Mouse (Mus musculus): ENCODE results near the gene Cped1.
"Not testable (repeated sequence)": the region's sequence is repeated elsewhere in the genome, so short reads cannot be mapped to it uniquely, and the experiment has no call there.

The Cped1 gene

DNA sequence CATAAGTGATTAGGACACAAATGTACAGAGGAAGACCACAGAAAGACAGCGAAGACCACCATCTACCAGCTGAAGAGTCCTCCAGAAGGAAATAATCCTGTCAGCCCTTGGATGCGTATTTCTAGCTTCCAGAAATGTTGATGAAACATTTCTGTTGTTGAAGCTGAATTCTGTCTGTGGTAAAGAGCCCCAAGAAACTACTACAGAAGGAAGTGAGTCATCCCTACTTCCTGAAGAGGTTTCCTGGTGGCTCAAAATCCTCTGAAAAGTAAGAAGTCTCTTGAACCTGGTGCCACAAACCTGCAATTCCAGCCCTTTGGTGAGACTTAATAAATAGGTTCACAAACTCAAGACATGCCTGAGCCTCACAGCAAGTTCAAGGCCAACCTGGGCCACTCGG lies 245.5 kb downstream of the Cped1 start:
- no peak for DNase-seq (ENCODE audit: low spot score)

- DNase-seq (ENCODE audit: low spot score), result no peak
These were observed 247.8 kb downstream of the Cped1 start for GRCm38 (mm10) chr6:22233517-22233916.

DNA sequence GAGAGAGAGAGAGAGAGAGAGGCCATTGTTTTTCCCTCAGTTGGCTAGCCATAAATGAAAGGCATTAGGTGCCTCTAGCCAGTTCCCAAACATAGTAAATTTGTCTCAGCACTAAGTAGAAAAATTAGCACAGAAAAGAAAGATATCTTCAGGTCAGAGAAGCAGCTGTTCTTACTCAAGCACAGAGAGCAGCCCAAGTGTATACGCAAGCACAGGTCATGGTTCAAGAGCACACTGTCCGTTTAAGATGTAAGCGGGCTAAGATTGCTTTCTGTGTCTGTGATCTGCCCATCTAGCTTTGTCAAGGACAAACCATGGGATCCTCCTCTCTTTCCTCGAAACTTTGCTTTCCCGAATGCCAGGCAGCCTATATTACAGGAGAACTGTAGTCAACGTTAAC lies 249.4 kb downstream of the Cped1 start:
- DNase-seq (ENCODE audit: low spot score), result no peak

DNA sequence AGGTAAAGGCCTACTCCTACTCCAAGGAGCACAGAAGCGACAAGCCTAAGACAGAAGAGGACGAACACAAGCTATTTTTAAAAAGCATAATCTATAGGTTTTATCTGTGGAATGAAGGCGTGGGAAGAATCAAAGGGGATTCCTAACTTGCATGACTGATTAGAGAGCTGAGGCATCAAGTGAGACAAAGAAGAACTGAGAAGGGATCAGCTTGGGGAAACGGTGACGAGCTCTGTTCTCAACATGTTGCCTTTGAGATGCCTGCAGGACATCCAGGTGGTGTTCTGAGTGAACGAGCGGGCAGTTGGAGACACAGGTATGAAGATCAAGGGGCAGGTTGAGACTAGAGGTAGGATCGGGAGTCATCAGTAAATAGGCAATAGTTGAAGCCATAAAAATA lies 257.6 kb downstream of the Cped1 start:
- DNase-seq (ENCODE audit: low spot score), result no peak

DNA sequence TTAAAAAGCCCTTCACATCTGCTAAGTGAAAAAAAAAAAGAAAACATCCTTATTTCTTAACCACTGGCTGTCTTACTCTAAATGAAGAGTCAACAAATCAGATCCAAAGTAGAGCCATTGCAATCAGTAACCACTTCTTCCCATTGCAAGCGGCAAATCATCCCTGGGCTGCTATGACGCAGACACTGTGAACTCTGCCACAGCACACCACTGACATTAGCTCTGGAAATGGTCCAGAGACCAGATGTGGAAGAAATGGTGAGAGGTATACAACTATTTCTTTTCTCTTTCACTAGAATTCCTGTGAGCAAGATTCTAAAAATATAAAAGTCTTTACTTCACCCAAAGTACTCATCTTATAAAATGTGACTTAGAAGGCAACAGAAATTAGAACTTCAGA lies 261.0 kb downstream of the Cped1 start:
- DNase-seq (ENCODE audit: low spot score), result no peak

DNA sequence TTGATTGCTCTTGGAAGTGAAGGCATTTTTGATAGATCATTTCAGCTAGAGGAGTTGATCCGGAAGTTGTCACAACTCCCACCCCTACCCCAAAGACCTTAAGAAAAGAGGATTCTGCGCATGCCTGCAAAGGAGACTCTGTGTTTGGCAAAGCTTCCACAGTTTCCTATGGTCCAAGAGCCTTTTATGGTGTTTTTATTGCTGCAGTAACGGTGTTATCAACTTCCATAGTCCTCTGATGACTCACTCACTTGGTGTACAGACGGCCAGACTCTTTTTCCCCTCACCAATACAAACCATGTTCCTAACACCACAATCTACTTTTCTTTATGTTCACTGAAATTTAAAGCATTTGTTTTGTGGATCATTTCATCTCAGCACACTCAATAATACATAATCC lies 273.1 kb downstream of the Cped1 start:
- no peak for DNase-seq (ENCODE audit: low spot score)

DNA sequence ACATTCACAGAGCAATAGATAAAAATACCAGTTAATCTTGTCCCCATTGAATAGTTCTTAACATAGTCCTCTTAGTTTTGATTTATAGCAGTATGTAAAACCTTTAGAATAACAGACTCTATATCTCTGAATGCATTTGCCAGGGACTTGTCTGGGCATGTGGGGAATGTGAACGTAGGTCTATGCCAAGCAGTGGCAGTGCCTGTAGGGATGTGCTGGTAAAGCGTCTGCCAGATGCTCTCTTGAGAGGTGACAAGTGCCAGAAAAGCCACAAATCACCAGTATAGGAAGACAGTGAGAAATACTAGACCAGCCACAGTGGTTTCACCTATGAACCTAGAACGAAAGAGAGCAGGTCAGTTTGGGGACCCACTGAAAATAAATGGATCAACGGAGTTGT lies 276.8 kb downstream of the Cped1 start:
- DNase-seq (ENCODE audit: low spot score), result no peak

DNA sequence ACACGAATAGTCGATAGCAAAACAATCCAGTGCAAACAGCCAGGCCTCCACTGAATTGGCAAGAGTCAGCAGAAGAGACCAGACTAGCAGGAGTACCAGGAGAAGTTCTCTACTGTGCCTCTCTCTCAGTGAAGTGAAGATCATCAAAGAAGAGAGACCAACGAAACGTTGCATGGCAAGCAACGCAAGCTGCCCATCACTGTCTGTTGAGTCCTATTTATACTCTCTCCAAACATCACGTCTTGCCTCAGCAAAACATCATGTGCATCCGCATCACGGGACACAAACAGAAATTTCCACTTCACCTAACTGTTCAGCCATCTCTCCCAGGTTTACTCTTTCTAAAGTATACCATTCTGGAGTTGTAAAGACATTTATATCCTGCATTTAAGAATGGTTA lies 278.4 kb downstream of the Cped1 start:
- not testable (repeated sequence) for DNase-seq (ENCODE audit: low spot score)

DNA sequence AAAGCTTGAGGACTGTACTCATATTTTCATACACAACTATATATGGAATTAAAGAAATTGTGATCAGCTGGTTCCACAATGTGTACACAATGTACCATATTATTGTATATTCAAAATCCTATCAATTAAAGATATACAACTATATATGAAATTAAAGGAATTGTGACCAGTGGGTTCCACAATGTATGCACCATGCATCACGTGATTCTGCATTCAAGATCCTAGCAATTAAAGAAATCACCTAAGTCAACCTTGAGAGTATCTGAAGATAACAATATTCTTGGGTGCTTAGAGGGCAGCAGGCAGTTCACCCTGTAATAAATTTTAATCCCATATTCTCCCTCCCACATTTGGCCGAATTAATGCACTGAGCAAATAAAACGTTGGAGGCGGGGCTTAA lies 280.3 kb downstream of the Cped1 start:
- no peak for DNase-seq (ENCODE audit: low spot score)

GRCm38 (mm10) chr6:22267807-22268667 lies 282.3 kb downstream of the Cped1 start:
- no peak for DNase-seq (ENCODE audit: low spot score)

- DNase-seq (ENCODE audit: low spot score), result no peak
These were observed 283.0 kb downstream of the Cped1 start for GRCm38 (mm10) chr6:22268677-22269076.

DNA sequence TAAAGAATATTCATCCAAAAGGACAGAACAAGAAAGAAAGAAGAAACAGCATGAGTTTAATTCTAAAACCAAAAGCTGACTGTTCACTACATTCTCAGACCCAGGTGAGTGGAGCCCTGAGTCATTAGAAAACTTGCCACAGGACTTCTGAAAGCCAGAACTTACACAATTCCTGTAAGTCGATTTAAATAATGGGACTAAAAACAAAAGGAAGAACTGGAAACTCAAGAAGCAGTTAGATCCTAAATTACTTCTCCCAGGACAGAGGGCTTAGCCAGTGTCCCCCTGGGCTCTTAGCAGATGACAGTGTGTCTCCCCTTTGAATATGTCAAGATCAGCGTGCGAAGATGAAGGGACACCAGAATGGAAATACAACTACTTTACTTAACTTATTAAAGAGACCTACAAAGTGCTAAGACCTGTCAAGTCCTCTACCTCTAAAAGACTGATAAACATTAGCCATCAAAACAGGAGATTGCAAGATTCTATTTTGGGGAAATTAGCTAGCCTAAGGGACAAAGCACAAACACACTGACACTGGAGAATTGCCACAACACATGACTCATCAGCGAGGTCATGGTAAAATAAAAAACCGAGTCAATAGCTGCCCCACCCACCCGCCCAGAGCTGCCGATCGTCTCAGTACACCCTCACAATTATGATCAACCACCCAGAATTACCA lies 284.3 kb downstream of the Cped1 start:
- DNase-seq (ENCODE audit: low spot score), result no peak

DNA sequence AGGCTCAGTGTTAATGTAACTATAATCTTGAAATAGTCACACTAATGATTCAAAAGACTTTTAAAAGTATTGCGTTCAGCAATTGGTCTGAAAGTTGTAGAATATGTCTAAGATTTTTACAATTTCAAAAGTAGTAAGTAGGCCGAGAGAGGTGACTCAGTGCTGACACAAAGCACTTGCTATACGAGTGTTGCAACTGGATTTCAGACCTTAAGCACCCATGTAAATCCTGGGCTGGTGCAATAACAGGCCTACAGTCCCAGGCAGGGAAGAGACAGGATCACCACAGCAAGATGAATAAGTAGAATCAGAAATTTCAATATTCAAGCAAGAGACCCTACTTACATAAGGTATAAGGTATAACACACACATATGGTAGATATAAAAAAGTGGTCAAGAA lies 292.2 kb downstream of the Cped1 start:
- DNase-seq (ENCODE audit: low spot score), result no peak

GRCm38 (mm10) chr6:22280217-22280861 lies 294.6 kb downstream of the Cped1 start:
- no peak for DNase-seq (ENCODE audit: low spot score)

GRCm38 (mm10) chr6:22282405-22282804 lies 296.7 kb downstream of the Cped1 start:
- DNase-seq (ENCODE audit: low spot score), result no peak

GRCm38 (mm10) chr6:22288004-22288736 lies 302.5 kb downstream of the Cped1 start, which contains the start of gene Wnt16:
Gene Wnt16 (plus strand): TSS chr6:22288227.
- no peak for DNase-seq (ENCODE audit: low spot score)

- no peak for DNase-seq (ENCODE audit: low spot score)
These were observed 303.2 kb downstream of the Cped1 start for GRCm38 (mm10) chr6:22288737-22289460.

GRCm38 (mm10) chr6:22289461-22290021 lies 303.8 kb downstream of the Cped1 start:
- no peak for DNase-seq (ENCODE audit: low spot score)

- no peak for DNase-seq (ENCODE audit: low spot score)
These were observed 305.1 kb downstream of the Cped1 start for GRCm38 (mm10) chr6:22290790-22291189.

- DNase-seq (ENCODE audit: low spot score), result no peak
These were observed 306.3 kb downstream of the Cped1 start for GRCm38 (mm10) chr6:22292056-22292455.

DNA sequence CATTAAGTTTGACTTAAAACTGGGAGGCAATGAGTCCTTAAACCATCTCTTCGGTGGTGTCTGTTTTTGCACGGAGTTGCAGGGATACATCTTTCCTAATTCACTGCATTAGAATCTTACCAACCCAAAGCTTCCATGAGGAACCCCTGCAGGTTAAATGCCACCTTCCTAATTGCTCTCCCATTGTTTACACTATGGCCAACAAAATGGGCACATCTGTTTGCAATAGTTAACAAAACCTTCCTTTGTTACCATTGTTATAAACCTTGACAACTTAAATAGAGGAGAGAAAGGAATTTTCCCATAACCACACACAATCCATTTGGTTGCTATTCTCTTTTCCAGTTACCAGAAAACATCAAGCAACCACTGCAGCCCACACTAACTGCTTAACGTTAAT lies 308.2 kb downstream of the Cped1 start:
- no peak for DNase-seq (ENCODE audit: low spot score)

Data from spleen, adult 12 weeks (tissue).